Mouse (Mus musculus) adipocyte (in vitro differentiated cells): ENCODE results near the gene Mum1.

Experiments
- DNase-seq: peaks from one replicate; pipeline ENCODE4 v3.0.0-alpha.2; 2016; ENCODE audit warnings: low spot score

The Mum1 gene

DNA sequence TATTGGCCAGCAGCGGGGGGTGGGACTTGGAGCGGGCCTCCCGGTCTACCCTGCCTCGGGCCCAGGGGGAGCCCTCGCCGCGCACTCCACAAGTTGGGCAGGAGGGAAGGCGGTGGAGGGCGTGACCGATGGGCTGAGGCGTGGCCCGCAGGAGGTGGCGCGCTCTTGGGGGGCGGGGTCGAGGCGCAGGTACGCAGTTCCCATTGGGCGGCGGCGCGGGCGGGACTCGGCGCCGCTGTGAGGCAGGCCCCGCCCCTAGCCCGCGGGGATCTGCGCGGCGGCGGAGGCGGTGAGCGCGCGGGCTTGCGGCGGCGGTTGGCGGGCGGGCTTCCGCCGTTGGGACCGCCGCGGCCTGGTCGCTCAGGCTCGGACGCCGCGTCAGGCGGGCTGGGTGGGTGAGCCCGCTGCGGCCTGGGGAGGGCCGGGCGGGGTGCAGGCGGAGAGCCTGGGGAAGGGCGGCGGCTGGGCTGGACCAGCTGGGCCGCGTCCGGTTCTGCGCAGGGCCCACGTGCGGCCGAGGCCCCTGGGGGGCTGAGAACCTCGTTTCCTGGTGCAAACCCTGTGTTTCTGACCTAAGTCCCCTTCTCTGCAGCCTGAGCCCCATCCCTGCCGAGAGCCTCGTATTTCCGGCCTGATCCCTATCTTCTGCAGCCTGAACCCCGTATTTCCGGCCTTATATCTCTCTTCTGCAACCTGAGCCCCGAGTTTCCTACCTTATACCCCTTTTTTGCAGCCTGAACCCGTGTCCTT is at the start of gene Mum1:
TSS of gene Mum1 (plus strand) at position 19 of the 750 bp plus-strand sequence.
- DNase-seq: peak; percentile 99

DNA sequence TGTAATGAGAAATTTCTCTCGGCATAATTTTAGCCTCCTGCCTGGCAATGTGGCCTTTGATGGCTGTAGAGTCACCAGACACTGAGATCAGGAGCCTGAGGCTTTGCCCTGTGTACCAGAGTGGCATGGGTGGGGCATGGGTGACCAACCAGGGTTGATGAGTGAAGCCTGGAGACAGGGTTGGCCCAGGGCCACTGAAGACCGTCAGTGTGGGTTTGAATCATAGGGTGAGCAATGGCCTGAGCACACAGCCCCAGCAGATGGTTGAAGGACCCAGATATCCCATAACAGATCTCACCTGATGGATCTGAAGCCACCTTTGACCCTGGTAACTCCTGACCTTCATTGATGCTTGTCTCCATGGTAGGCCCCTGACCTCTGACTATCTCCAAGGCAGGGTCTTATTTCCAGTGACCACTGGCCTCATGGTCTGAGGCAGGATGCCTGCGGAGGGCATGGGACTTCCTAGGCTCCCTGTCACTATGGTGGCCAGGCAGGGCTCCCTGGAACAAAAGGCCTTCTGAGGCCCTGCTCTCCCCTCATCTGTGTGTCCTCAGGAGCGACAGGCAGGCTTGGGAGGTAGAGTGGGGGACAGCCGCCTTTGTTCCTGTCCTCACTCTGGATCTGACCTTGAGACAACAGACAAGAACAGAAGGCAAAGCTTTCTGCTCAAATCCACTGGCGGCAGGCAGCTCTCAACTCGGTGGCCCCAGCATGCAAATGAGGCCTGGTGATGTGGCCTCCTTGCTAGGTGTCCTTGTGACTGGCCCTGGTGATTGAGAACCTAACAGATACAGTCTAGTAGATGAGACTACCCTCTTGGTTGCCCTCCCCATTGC is 48.6 kb upstream of the Mum1 start:
- no peak for DNase-seq

GRCm38 (mm10) chr10:80179068-80180051 is 46.9 kb upstream of the Mum1 start, which contains the start of gene Efna2:
Efna2 (plus strand) TSS chr10:80179482.
- DNase-seq: no peak

- no peak for DNase-seq
Measured at GRCm38 (mm10) chr10:80180288-80180687, 45.9 kb upstream of the Mum1 start.

- no peak for DNase-seq
Measured at GRCm38 (mm10) chr10:80180823-80181222, 45.4 kb upstream of the Mum1 start.

- DNase-seq: no peak
Measured at GRCm38 (mm10) chr10:80182547-80182946, 43.7 kb upstream of the Mum1 start.

DNA sequence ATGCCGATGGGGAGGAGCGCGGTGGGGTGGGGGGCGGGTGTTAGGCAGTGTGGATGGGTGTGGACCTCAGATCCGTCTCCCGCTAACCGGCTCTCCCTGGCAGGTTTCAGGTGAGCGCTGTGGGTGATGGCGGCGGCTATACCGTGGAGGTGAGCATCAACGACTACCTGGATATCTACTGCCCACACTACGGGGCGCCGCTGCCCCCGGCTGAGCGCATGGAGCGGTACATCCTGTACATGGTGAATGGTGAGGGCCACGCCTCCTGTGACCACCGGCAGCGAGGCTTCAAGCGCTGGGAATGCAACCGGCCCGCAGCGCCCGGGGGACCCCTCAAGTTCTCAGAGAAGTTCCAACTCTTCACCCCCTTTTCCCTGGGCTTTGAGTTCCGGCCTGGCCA is 39.6 kb upstream of the Mum1 start:
- DNase-seq: no peak

- DNase-seq: no peak
Measured at GRCm38 (mm10) chr10:80187739-80188138, 38.5 kb upstream of the Mum1 start.

DNA sequence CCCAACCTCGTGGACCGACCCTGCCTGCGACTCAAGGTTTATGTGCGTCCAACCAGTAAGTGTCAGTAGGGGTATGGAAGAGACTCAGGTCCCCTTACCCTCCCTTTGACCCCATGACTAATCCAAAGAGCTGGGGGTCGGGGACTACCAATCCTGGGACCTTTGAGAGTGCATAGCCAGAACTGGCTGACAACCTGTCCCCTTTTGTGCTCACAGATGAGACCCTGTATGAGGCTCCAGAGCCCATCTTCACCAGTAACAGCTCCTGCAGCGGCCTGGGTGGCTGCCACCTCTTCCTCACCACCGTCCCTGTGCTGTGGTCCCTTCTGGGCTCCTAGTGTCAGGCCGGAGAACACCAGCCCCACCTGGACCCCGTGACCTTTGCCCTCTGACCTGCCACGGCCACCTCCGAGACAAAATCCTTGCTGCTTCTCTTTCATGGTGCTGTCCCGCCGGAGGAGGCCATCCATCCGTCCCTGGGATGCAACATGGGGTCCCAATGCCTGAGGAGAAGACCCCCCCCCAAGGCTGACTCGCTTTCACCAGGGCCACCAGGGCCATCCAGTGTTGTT is 37.7 kb upstream of the Mum1 start:
- no peak for DNase-seq

GRCm38 (mm10) chr10:80189999-80190398 is 36.2 kb upstream of the Mum1 start:
- DNase-seq: no peak

DNA sequence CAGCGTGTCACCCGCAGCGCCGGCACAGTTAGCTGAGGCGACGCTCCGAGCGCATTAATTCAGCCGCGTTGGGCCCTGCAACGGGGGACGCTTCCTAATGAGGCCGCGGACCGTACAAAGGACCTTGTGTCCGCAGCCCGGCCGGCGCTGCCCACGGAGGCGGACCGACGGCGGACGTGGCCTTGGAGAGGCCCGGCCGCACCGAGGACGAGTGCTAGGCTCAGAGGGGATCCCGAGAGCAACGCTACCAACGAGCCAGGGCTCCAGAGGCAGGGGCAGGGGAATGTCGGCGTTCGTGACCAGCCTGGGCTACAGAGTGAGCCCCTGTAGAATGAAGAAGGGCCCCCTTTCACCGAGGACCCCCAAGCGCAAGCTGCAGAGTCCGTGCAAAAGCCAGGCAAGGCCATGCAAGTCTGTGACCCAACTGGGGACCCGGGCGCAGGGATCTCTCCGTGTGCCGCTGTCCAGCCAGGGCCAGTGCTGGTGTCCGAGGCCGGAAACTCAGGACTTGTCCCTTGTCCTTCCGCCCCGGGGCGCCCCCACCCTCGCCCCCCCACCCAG is 35.7 kb upstream of the Mum1 start:
- no peak for DNase-seq

DNA sequence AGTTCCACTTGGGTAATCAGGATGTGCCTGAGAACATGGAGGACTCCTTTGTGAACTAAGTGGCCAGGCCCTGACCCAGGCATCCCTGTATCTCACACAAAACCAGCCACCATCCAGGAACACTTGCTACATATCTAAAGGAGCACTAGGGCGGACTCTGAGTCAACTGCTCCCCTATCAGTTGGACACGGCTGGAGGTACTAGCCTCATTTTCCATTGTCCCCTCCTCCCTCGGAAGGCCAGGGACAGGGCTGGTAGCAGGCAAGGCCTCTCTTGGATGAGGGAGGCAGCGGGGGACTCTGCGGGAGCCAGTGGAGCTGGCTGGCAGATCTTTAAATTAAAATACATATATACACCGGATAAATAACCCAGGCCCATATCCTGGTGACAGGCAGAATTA is 32.3 kb upstream of the Mum1 start:
- no peak for DNase-seq

GRCm38 (mm10) chr10:80194441-80194840 is 31.8 kb upstream of the Mum1 start:
- no peak for DNase-seq

DNA sequence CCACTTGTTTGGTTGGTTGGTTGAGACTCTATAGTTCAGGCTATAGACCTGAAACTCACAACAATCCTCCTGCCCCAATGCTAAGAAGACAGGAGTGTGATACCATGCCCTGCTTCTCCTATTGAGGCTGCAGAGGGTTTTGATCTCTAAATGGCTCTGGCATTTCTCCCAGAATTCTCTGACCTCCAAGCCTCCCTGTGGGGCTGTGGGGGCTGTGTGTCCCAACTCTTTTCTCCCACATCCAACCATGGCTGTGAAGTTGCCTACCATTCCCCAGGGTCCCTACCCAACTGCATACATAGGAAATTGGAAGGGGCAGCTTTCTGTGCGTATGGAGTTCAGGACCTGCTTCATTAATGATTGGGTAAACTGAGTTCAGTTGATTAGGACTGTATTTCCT is 30.1 kb upstream of the Mum1 start:
- DNase-seq: no peak

- no peak for DNase-seq
Measured at GRCm38 (mm10) chr10:80196778-80197581, 29.3 kb upstream of the Mum1 start.

- DNase-seq: peak; percentile 88
Measured at GRCm38 (mm10) chr10:80199440-80200008, 26.7 kb upstream of the Mum1 start.

DNA sequence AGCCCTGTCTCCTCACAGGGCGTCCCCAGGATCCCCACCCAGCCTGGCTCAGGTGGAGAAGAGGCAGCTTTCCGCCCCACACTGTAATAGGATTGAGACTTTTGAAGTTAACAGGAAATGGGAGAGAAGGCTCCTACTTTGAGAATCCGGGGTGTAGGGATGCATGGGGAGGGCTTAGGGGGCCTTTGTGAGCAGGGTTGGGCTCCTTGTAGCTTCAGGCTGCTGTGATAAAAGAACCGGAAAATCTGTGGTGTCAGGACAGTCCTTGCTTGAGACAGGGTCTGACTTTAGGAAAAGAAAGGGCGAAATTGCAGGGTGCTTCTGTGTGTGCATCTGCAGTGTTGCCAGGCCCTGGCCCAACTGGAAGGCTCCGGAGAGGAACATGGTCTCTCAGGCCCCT is 25.7 kb upstream of the Mum1 start:
- DNase-seq: no peak

- no peak for DNase-seq
Measured at GRCm38 (mm10) chr10:80204055-80204454, 22.2 kb upstream of the Mum1 start.

GRCm38 (mm10) chr10:80207201-80207600 is 19.0 kb upstream of the Mum1 start:
- DNase-seq: no peak

DNA sequence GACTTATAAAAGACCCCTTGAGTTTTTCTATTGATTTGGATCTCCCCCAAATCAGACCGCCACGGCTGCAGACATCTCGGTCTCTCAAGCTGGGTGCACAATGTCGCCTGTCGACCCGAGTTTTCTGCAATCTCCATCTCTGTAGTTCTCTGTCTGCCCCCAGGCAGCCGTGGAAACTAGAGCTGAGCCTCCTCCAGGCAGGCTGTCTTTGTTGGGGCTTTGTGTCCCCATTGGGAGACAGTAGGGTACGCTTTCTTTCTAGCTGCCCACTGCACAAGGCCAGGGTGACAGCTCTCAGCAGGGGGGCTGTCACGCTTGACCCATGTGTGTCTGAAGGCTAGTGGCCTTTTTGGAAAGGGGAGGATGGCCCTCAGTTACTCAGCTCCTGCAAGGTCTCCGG is 18.6 kb upstream of the Mum1 start:
- no peak for DNase-seq
